Mouse (Mus musculus) forebrain, embryonic 16.5 days (tissue): ENCODE measurements around the gene Gpc6. TPM values are rescaled to one million over a fixed set of nuclear protein-coding genes. Genes with fewer than 3 reads are reported as not detected.

Experiments used
- ATAC-seq: fragments of 200-750 bp; cut with Nextera tagmentation; 2 replicates; pipeline ENCODE4 v1.8.0; 2017; ENCODE audit warnings: mild to moderate bottlenecking, moderate library complexity
- H3K27ac ChIP-seq: fragments of 300-500 bp; sonication (generic); 2 replicates; pipeline ENCODE4 v1.5.1; 2014; ENCODE audit warnings: low read length, control low read depth
- H3K27me3 ChIP-seq: fragments of 300-500 bp; sonication (generic); replicated peaks from 2 replicates; pipeline ENCODE4 v1.6.1; 2014; ENCODE audit warnings: low read length; ENCODE audit not compliant: control insufficient read depth, insufficient read depth
- H3K36me3 ChIP-seq: fragments of 300-500 bp; sonication (generic); 2 replicates; pipeline ENCODE4 v1.6.1; 2014; ENCODE audit not compliant: control insufficient read depth, insufficient read depth
- H3K4me1 ChIP-seq: fragments of 300-500 bp; sonication (generic); replicated peaks from 2 replicates; pipeline ENCODE4 v1.6.1; 2014; ENCODE audit warnings: low read length; ENCODE audit not compliant: control insufficient read depth, insufficient read depth
- H3K4me2 ChIP-seq: fragments of 300-500 bp; sonication (generic); 2 replicates; pipeline ENCODE4 v1.6.1; 2014; ENCODE audit warnings: mild to moderate bottlenecking, low read length, control low read depth
- H3K4me3 ChIP-seq: fragments of 300-500 bp; sonication (generic); replicated peaks from 2 replicates; pipeline ENCODE4 v1.5.1; 2014; ENCODE audit warnings: mild to moderate bottlenecking, low read length, control low read depth
- H3K9ac ChIP-seq: fragments of 300-500 bp; sonication (generic); replicated peaks from 2 replicates; pipeline ENCODE4 v1.6.1; 2014; ENCODE audit warnings: low read depth, low read length, control low read depth
- H3K9me3 ChIP-seq: fragments of 300-500 bp; sonication (generic); 2 replicates; pipeline ENCODE4 v1.6.1; 2016; ENCODE audit warnings: low read length; ENCODE audit not compliant: control insufficient read depth
- WGBS: fragments of 180-500 bp; shearing (Covaris S2); extraction: QIAGEN DNeasy Blood & Tissue Kit; methylation state at CpG from one replicate; pipeline ENCODE4 v1.1.7; 2014; 5-methylcytosine and 5-hydroxymethylcytosine counted together
- polyA plus RNA-seq: library from polyadenylated mRNA; unstranded; fragments of >200 nt; fragmentation: Nextera tagmentation; extraction: Ambion mirVana; gene quantifications from 2 replicates; pipeline ENCODE4 v1.2.1, GENCODE M21; 2015

Gpc6 gene
- polyA plus RNA-seq, 1 experiment from 2014 or later = 18.2 TPM

DNA sequence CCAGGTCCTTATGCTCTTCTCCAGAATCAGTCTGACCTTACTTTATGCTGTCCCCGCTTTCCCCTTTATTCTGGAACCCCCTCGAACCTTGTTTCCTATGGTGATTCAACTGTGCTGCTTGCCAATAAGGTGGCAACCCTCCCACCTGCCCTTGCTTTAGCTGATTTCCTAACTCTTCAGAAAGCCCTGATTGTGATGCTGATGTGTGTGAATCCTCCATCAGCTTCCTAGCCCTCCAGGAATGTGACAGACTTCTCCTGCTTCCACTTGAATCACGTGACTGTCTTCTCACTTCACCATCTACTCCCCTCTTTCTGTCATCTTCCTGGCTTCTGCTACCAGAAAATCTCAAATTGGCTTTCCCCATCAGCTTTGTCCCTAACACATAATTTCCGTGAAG, 305.4 kb downstream of the Gpc6 start:
- Histone ChIP-seq H3K27ac (no peak overlapping the region), H3K4me2 (no peak overlapping the region), H3K27me3 (no peaks in the 10 kb centered on the region), H3K4me1 (no peaks in the 10 kb centered on the region), H3K9ac (no peak overlapping the region), H3K36me3 (no peaks in the 10 kb centered on the region), H3K9me3 (no peaks in the 10 kb centered on the region), H3K4me3 (no peak overlapping the region)
- ATAC-seq = no peak
- 68% methylated on average over 4 of the region's 4 CpGs for WGBS

DNA sequence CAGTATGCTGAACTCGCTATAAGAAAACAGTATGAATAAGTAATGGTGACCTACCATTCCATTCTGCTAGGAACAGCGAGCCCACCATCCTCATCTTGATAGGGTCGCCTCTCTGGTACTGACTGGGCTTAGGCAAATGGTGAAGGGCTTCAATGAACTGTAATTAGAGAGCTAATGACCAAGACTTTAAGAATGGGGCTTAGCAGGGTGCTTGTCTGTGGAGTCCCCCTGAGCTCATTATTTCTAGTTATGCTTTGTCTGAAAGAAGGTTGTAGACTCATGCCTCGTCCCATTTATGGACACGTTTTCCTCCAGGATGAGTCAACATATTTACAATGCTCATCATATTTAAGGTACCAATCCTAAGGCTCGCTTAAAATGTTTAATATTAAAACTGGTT, 313.1 kb downstream of the Gpc6 start:
- H3K27me3 ChIP-seq = no peaks in the 10 kb centered on the region
- no peak overlapping the region for H3K4me2 ChIP-seq
- H3K4me1 ChIP-seq = no peaks in the 10 kb centered on the region
- ATAC-seq = no peak
- H3K9ac ChIP-seq = no peak overlapping the region
- WGBS = 40% methylated on average over 6 of the region's 6 CpGs
- no peak overlapping the region for H3K4me3 ChIP-seq
- H3K36me3 ChIP-seq = no peaks in the 10 kb centered on the region
- no peak overlapping the region for H3K27ac ChIP-seq
- H3K9me3 ChIP-seq = no peaks in the 10 kb centered on the region

DNA sequence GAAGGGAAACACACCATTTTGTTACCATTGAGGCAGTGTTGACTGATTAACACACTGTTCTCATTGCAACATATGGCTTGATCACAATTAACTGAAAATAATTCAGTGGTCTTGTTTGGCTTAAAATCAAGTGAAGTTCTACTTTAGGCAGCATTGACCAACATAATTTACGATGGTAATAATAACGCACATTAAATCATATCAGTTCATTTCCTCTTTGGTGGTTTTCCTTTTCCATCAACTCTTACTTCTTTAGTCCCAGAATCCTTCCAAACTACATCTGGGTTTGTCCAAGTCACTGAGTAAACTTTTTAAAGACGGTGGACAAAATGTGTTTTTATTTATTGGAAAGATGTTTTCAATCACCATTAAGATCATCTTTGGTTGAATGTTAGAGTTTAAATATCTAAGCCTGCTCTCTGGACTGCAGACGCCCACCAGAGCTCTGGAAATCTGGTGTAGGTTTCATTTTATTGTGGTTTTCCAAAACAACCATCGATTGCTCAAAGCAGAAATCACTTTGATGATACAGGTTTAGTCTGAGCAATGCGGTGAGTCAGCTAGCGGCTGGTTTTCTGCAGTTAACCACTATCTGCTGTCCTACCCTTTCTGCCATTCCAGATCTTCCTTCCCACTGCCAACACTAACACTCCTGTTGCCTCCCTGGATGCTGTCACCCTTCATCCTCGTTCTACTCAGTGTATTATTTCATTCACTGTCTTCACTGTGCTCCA, 314.7 kb downstream of the Gpc6 start:
- 88% methylated on average over 8 of the region's 8 CpGs for WGBS
- Histone ChIP-seq H3K4me1 (no peaks in the 10 kb centered on the region), H3K9ac (no peak overlapping the region), H3K4me3 (no peak overlapping the region), H3K4me2 (no peak overlapping the region), H3K36me3 (no peaks in the 10 kb centered on the region), H3K27me3 (no peaks in the 10 kb centered on the region), H3K27ac (no peak overlapping the region), H3K9me3 (no peaks in the 10 kb centered on the region)
- ATAC-seq = no peak

DNA sequence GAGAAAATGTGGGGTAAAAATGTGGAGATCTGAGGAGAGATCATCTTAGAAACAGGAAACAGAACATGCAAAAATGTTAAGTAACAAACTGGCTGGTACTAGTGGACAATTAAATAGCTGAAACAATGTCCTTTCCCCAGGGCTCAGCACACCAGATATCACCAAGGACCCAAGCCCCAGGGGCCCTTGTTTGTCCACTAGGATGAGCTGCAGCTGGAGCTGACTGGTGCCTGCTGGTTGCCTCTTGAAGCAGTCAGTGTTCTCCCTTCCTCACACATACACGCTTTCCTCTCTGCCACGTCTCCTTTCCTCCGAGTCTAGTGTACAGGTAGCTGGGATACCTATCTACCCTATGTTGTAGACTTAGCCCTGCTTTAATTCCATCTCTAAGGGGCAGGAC, 320.5 kb downstream of the Gpc6 start:
- H3K4me1 ChIP-seq = no peaks in the 10 kb centered on the region

DNA sequence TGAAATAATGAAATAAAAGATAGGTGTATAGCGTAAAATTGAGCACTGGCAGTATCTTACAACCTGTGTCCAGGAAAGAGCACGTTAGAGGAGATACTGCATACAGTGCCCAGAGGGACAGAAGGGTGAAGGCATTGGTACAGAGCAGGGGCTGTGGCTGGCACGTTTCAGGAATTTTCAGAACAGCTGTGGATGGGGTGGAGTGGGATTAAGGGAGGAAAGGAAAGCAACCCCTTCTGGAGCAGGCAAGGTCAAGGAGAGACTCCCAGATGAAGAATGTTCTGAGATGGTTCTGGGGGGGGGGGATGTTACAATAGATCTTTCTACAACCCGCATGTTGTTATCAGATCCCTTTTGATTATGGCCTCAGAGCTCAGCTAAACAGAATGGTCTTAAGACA, 331.1 kb downstream of the Gpc6 start:
- no peaks in the 10 kb centered on the region for H3K9me3 ChIP-seq

More for the DNA sequence above, 320.5 kb downstream of the Gpc6 start:
- WGBS = 94% methylated on average over 3 of the region's 3 CpGs
- no peak overlapping the region for H3K27ac ChIP-seq
- no peaks in the 10 kb centered on the region for H3K27me3 ChIP-seq
- no peaks in the 10 kb centered on the region for H3K36me3 ChIP-seq
- H3K9ac ChIP-seq = no peak overlapping the region
- H3K4me2 ChIP-seq = no peak overlapping the region
- no peak for ATAC-seq
- H3K4me3 ChIP-seq = no peak overlapping the region
- H3K9me3 ChIP-seq = no peaks in the 10 kb centered on the region

DNA sequence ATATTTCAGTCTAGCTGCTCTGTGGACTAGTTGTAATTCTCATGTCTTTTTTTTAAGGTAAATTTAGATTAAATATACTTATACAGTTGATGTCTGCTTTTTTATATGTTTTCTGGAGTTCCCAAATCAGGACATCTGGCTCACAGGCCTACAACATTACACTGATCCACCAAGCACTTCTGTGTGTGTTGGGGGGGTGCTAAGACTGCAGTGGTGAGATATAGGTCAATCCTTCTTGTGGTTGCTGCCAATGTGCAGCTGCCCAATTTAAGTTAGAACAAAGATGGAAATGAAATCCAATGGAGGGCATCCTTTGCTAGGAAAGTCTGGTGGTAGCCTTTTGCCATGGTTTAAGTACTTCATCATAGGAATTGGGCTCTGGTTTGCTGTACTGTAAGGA, 340.5 kb downstream of the Gpc6 start:
- Histone ChIP-seq H3K36me3 (no peaks in the 10 kb centered on the region), H3K4me3 (no peak overlapping the region), H3K9ac (no peak overlapping the region), H3K4me2 (no peak overlapping the region), H3K27ac (no peak overlapping the region), H3K9me3 (no peaks in the 10 kb centered on the region), H3K4me1 (no peaks in the 10 kb centered on the region), H3K27me3 (no peaks in the 10 kb centered on the region)
- no peak for ATAC-seq

More for the DNA sequence above, 331.1 kb downstream of the Gpc6 start:
- Histone ChIP-seq H3K27ac (no peak overlapping the region), H3K9ac (no peak overlapping the region), H3K4me1 (no peaks in the 10 kb centered on the region), H3K36me3 (no peaks in the 10 kb centered on the region), H3K4me2 (no peak overlapping the region), H3K27me3 (no peaks in the 10 kb centered on the region), H3K4me3 (no peak overlapping the region)
- no peak for ATAC-seq
- 91% methylated on average over 4 of the region's 4 CpGs for WGBS

DNA sequence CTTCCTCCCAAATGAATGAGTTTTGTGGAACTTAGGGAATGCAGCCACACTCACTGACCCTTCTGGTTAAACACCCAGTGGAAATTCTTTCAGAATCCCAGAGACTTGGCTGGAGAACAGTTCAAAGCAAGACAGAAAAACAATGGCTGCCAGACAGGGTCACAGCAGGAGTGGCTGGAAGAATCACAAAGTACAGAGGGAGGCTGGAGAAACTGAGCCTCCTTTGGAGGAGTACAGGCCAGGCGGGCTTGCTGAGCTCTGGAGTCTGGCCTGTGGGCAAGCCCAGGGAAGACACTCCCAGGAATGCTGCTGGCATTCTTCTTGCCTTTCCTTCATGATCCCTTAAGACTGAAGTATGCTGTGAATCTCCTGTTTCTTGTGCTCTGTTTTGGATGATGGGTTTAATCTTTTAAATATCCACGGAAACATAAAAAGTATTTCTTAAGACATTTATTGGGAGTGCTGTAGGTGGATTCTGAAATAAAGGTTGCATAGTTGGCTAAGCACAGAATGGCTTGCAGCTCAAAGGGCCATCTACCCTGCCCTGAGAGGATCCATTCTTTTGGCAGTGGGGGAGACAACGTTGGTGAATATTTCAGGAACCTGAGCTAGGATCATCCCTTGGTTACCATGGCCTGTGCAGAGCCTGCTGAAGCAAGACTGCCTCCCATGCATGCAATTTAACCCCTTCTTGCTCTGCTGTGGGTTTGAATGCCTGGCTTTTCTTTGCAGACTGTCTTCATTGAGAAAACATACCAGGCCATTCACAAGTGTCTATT, 342.9 kb downstream of the Gpc6 start:
- ATAC-seq = peak; percentile 40; the same call in 1 of the 2 replicates
- Histone ChIP-seq H3K4me2 (no peak overlapping the region), H3K9me3 (no peaks in the 10 kb centered on the region), H3K4me1 (no peaks in the 10 kb centered on the region), H3K36me3 (no peaks in the 10 kb centered on the region), H3K27me3 (no peaks in the 10 kb centered on the region), H3K9ac (no peak overlapping the region), H3K27ac (no peak overlapping the region), H3K4me3 (no peak overlapping the region)
- 28% methylated on average over 3 of the region's 3 CpGs for WGBS

DNA sequence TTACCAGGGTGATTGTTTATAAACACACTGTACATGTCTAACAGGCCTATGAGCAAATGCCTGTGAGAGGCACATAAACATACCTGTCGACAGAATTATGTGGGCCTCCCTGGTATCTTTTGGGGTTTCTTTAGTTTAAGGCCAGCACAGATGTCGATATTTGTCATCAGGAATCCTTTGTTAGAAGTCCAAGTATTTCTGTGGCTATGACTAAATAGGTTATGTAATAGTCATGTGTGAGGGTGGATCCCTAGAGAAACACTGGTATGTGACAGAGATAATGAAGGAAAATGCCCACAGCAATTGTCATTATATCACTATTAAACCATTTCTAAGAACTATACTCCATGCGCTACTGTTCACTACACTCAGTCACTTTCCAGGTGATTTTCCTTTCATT, 358.5 kb downstream of the Gpc6 start:
- Histone ChIP-seq H3K27ac (no peak overlapping the region), H3K4me3 (no peak overlapping the region), H3K4me2 (no peak overlapping the region), H3K9ac (no peak overlapping the region), H3K27me3 (no peaks in the 10 kb centered on the region), H3K4me1 (no peaks in the 10 kb centered on the region), H3K9me3 (no peaks in the 10 kb centered on the region), H3K36me3 (no peaks in the 10 kb centered on the region)
- ATAC-seq = no peak
- WGBS = 99% methylated on average over 3 of the region's 3 CpGs

DNA sequence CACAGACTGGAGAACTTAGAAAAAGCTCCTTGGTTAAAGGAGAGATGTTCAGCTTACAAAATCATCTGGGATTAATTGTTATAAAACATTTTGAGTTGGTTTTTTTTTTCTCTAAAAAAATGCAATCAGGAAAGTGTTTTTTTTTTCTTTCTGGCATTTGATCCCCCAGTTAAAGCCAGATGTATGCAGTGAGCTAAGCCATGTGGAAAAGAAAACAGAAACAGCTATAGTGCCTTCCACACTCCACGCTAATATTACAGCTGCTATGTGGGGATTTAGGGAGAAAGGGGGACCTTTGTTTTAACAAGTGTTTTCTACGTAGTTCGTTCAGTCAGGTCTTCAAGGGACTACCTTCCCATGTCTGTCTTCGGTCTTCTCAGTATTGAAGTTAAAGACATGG, 368.6 kb downstream of the Gpc6 start:
- 92% methylated on average over 4 of the region's 4 CpGs for WGBS
- H3K4me2 ChIP-seq = no peak overlapping the region
- ATAC-seq = no peak

More for the DNA sequence above, 368.6 kb downstream of the Gpc6 start:
- H3K36me3 ChIP-seq = no peaks in the 10 kb centered on the region
- H3K9me3 ChIP-seq = no peaks in the 10 kb centered on the region
- H3K27ac ChIP-seq = no peak overlapping the region
- no peak overlapping the region for H3K9ac ChIP-seq
- no peaks in the 10 kb centered on the region for H3K27me3 ChIP-seq
- H3K4me3 ChIP-seq = no peak overlapping the region
- H3K4me1 ChIP-seq = no peaks in the 10 kb centered on the region
